In the genomic region with DNA sequence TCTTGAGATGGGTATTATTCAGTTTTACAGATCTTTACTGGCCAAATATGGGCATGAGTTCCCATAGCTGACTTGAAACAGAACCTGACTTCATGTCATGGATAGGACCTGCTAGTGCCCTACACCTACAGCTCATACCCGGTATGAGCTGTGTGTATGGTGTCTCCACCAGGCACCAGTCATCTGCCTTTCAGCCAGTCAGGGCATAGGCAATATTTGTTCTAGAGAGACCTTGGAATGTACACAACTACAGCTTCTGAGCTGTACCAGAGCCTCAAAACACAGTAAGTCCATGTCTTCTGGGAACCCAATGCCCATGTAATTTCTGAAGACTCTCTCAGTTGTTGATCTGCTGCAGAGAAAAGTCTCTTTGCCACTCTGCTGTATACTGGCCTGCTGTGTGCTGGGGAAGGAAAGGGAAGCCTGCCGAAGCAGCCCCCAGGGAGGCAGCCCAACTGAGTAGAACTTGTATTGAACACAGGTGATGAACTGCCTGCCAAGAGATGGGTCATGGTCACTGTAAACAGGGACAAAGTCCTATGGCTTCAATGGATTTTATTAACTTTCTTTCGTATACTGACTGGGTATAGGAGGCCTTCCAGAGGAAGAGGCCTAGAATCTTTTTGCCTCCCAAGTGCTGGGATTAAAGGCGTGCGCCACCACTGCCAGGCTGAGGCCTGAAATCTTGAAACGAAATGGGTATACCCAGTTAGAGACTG, we compare ENCODE assay signal across 28 mouse cellular contexts. TPM values are rescaled to one million over a fixed set of nuclear protein-coding genes. Genes with fewer than 3 reads are reported as not detected.
DNase-seq lines count a peak whose midpoint lies in the region; ATAC-seq and TF ChIP-seq lines count a peak whose summit lies in the region.
"Had no signal": no experiment of that assay in that cellular context is flagged by ENCODE, and none has a peak within 500 bp of the region (broad histone marks: within the 10 kb centered on the region; RNA-seq: fewer than 3 reads in every experiment).

No protein-coding gene starts in this region.

- TF ChIP-seq CTCF in liver, adult 2 months (IDR thresholded peaks at IDR 0.05; ENCODE audit: low read depth, low read length): no peak
- TF ChIP-seq CTCF in liver, embryonic 14.5 days (IDR thresholded peaks at IDR 0.05; ENCODE audit: low read depth): no peak
- no peak for TF ChIP-seq CTCF in liver, postnatal 0 days (IDR thresholded peaks at IDR 0.05; ENCODE audit: low read depth)

- H3K27ac ChIP-seq in liver, adult 2 months (replicated peaks; ENCODE audit: insufficient read depth, low read depth, low read length): peak overlapping the region; percentile 89
- H3K27ac ChIP-seq in liver, embryonic 14.5 days: no peak overlapping the region
- H3K27ac ChIP-seq in liver, postnatal 0 days (ENCODE audit: low read depth): peak overlapping the region; percentile 45
- no peak overlapping the region for H3K27ac ChIP-seq in midbrain, embryonic 11.5 days (ENCODE audit: low read depth, low read length)
- H3K27ac ChIP-seq: embryonic facial prominence, embryonic 12.5 days; embryonic facial prominence, embryonic 15.5 days; forebrain, embryonic 12.5 days; forebrain, embryonic 15.5 days; heart, adult 2 months; heart, embryonic 10.5 days; heart, embryonic 13.5 days; hindbrain, embryonic 14.5 days; hindbrain, postnatal 0 days had no signal

- peak; percentile 90 for DNase-seq in liver, adult 2 months (ENCODE audit: extremely low read depth, low read depth, low spot score)
- no peak for DNase-seq in liver
- DNase-seq in liver, embryonic 14.5 days (ENCODE audit: low read depth in 3 of 3, low spot score in 3 of 3): no peak
- peak; percentile 39 for DNase-seq in liver, postnatal 0 days
- no peak for DNase-seq in midbrain, embryonic 11.5 days (ENCODE audit: low spot score, missing footprints)
- DNase-seq in kidney, adult 8-10 months: no peak
- DNase-seq: adrenal gland, postnatal 10 days; adrenal gland, postnatal 36 days; B cell, adult 2 months; cerebellum, adult 2 months; cerebellum, adult 9-11 months; cerebellum, postnatal 25 days; gastrocnemius, postnatal 10 days; gastrocnemius, postnatal 36 days; heart, adult 2 months; heart, postnatal 14 days; heart, postnatal 4 days had no signal

- H3K36me3 ChIP-seq in liver, adult 2 months (ENCODE audit: control insufficient read depth, insufficient read depth, low read length): peaks cover 48% of the 10 kb centered on the region
- no peaks in the 10 kb centered on the region; the same call in 1 of the 2 replicates for H3K36me3 ChIP-seq in liver, embryonic 14.5 days (replicated peaks; ENCODE audit: control insufficient read depth, insufficient read depth, low read depth)
- peaks cover 68% of the 10 kb centered on the region for H3K36me3 ChIP-seq in liver, postnatal 0 days (replicated peaks; ENCODE audit: insufficient read depth, low read length)
- H3K36me3 ChIP-seq in midbrain, embryonic 11.5 days (ENCODE audit: control insufficient read depth, insufficient read depth, low read length): 0 out of 2 replicates have a peak, but pooled peaks cover 3% of the 10 kb centered on the region

- no peak overlapping the region for H3K9ac ChIP-seq in liver, adult 2 months (ENCODE audit: low read depth, low read length)
- H3K9ac ChIP-seq in liver, embryonic 14.5 days (replicated peaks): no peak overlapping the region
- H3K9ac ChIP-seq in liver, postnatal 0 days (replicated peaks): no peak overlapping the region
- no peak overlapping the region for H3K9ac ChIP-seq in midbrain, embryonic 11.5 days (ENCODE audit: low read length)
- H3K9ac ChIP-seq: embryonic facial prominence, embryonic 12.5 days; embryonic facial prominence, embryonic 15.5 days; forebrain, embryonic 12.5 days; forebrain, embryonic 15.5 days; heart, embryonic 13.5 days; hindbrain, embryonic 14.5 days had no signal

- H3K27me3 ChIP-seq in liver, adult 2 months (ENCODE audit: control insufficient read depth, insufficient read depth, low read length): no peaks in the 10 kb centered on the region
- no peaks in the 10 kb centered on the region for H3K27me3 ChIP-seq in liver, embryonic 14.5 days (ENCODE audit: control insufficient read depth, insufficient read depth, low read length)
- no peaks in the 10 kb centered on the region for H3K27me3 ChIP-seq in liver, postnatal 0 days (ENCODE audit: insufficient read depth, low read length)
- no peaks in the 10 kb centered on the region for H3K27me3 ChIP-seq in midbrain, embryonic 11.5 days (ENCODE audit: control insufficient read depth, insufficient read depth, low read length)
- H3K27me3 ChIP-seq: CH12.LX; embryonic facial prominence, embryonic 12.5 days; embryonic facial prominence, embryonic 15.5 days; forebrain, embryonic 12.5 days; forebrain, embryonic 15.5 days; heart, embryonic 13.5 days; Patski had no signal

- peak; percentile 57 for ATAC-seq in liver, embryonic 14.5 days (ENCODE audit: insufficient read depth)
- peak; percentile 75 for ATAC-seq in liver, postnatal 0 days
- no peak for ATAC-seq in midbrain, embryonic 11.5 days (ENCODE audit: low FRiP score)
- ATAC-seq: forebrain, embryonic 15.5 days; hindbrain, postnatal 0 days; Patski had no signal

- peaks cover 43% of the 10 kb centered on the region for H3K4me1 ChIP-seq in liver, adult 2 months (ENCODE audit: control insufficient read depth, insufficient read depth, low read length)
- H3K4me1 ChIP-seq in liver, embryonic 14.5 days (replicated peaks; ENCODE audit: control insufficient read depth in 2 of 2, insufficient read depth in 2 of 2, low read length in 1 of 2): peaks cover 0 to 6% of the 10 kb centered on the region in 2 experiments; a peak in 2 of 4 replicates
- H3K4me1 ChIP-seq in liver, postnatal 0 days (ENCODE audit: insufficient read depth): peaks cover 24% of the 10 kb centered on the region
- no peaks in the 10 kb centered on the region for H3K4me1 ChIP-seq in midbrain, embryonic 11.5 days (ENCODE audit: control insufficient read depth, insufficient read depth, low read length)
- H3K4me1 ChIP-seq: forebrain, embryonic 12.5 days; forebrain, embryonic 15.5 days; heart, embryonic 10.5 days; heart, embryonic 13.5 days had no signal

- TF ChIP-seq EP300 in liver, embryonic 14.5 days (IDR thresholded peaks at IDR 0.05; ENCODE audit: low read depth): no peak
- TF ChIP-seq EP300 in liver, postnatal 0 days (IDR thresholded peaks at IDR 0.05; ENCODE audit: low read depth): no peak

- H3K4me2 ChIP-seq in liver, embryonic 14.5 days (ENCODE audit: low read depth): no peak overlapping the region
- H3K4me2 ChIP-seq in liver, postnatal 0 days (ENCODE audit: low read depth, low read length): no peak overlapping the region
- H3K4me2 ChIP-seq in midbrain, embryonic 11.5 days: no peak overlapping the region
- H3K4me2 ChIP-seq: embryonic facial prominence, embryonic 12.5 days; embryonic facial prominence, embryonic 15.5 days; forebrain, embryonic 12.5 days; forebrain, embryonic 15.5 days; heart, embryonic 13.5 days; hindbrain, embryonic 14.5 days had no signal

- H3K4me3 ChIP-seq in liver, adult 2 months (ENCODE audit: insufficient read depth, low read depth, low read length): no peak overlapping the region
- no peak overlapping the region for H3K4me3 ChIP-seq in liver, embryonic 14.5 days (ENCODE audit: insufficient read depth in 1 of 2, low read depth in 2 of 2, low read length in 2 of 2)
- no peak overlapping the region for H3K4me3 ChIP-seq in liver, postnatal 0 days (ENCODE audit: low read depth, low read length)
- no peak overlapping the region for H3K4me3 ChIP-seq in midbrain, embryonic 11.5 days (ENCODE audit: low read depth, low read length)
- H3K4me3 ChIP-seq: embryonic facial prominence, embryonic 12.5 days; embryonic facial prominence, embryonic 15.5 days; forebrain, embryonic 12.5 days; forebrain, embryonic 15.5 days; heart, adult 2 months; heart, embryonic 10.5 days; heart, embryonic 13.5 days had no signal

- WGBS in liver, adult 2 months: 24% methylated on average over 6 of the region's 6 CpGs
- 73% methylated on average over 6 of the region's 6 CpGs for WGBS in liver, embryonic 14.5 days (ENCODE audit: insufficient replicate concordance)
- 77% methylated on average over 6 of the region's 6 CpGs for WGBS in liver, postnatal 0 days (ENCODE audit: insufficient replicate concordance)
- 90% methylated on average over 6 of the region's 6 CpGs for WGBS in midbrain, embryonic 11.5 days

- no peaks in the 10 kb centered on the region for H3K9me3 ChIP-seq in liver, embryonic 14.5 days (ENCODE audit: control insufficient read depth, low read length)
- no peaks in the 10 kb centered on the region for H3K9me3 ChIP-seq in liver, postnatal 0 days (ENCODE audit: low read length)
- no peaks in the 10 kb centered on the region for H3K9me3 ChIP-seq in midbrain, embryonic 11.5 days (ENCODE audit: control insufficient read depth, low read length)
- H3K9me3 ChIP-seq: embryonic facial prominence, embryonic 12.5 days; embryonic facial prominence, embryonic 15.5 days; forebrain, embryonic 12.5 days; forebrain, embryonic 15.5 days; G1E; heart, embryonic 10.5 days; heart, embryonic 13.5 days had no signal

- no peaks in the 10 kb centered on the region for H3K79me2 ChIP-seq in liver, adult 2 months (ENCODE audit: control insufficient read depth, insufficient read depth, low read length)

- TF ChIP-seq POLR2A in liver, adult 2 months (IDR thresholded peaks at IDR 0.05; ENCODE audit: extremely low read depth, insufficient read depth, low read length): no peak

RNA-seq across cellular contexts. Expression of a gene that starts 13.3 kb away (rescaled TPM):
- 128 and 138 TPM in 2 replicates for total RNA-seq in liver, adult 2 months (2014; rRNA removed)
- 51.9 and 63.5 TPM in 2 replicates for polyA plus RNA-seq in liver, adult 2 months (2012; rRNA removed)
- 66.8 and 91.2 TPM in 2 replicates for polyA plus RNA-seq in liver, embryonic 14.5 days (2012; rRNA removed)
- 133 and 147 TPM in 2 replicates for polyA plus RNA-seq in liver, embryonic 14.5 days (2014; fragmentation: Nextera tagmentation; extraction: Ambion mirVana)
- polyA plus RNA-seq in liver, postnatal 0 days (2015; fragmentation: Nextera tagmentation; extraction: Ambion mirVana): 68.7 and 81.3 TPM in 2 replicates
- polyA plus RNA-seq in midbrain, embryonic 11.5 days (2014; fragmentation: Nextera tagmentation; extraction: Ambion mirVana): 393 and 396 TPM in 2 replicates

RNA-seq across cellular contexts. Expression of a gene that starts 13.6 kb away (rescaled TPM):
- total RNA-seq in liver, adult 2 months (2014; rRNA removed): 72.6 and 87.6 TPM in 2 replicates
- 294 and 417 TPM in 2 replicates for polyA plus RNA-seq in liver, adult 2 months (2012; rRNA removed)
- polyA plus RNA-seq in liver, embryonic 14.5 days (2012; rRNA removed): 11.7 and 13.9 TPM in 2 replicates
- 15.1 and 15.6 TPM in 2 replicates for polyA plus RNA-seq in liver, embryonic 14.5 days (2014; fragmentation: Nextera tagmentation; extraction: Ambion mirVana)
- polyA plus RNA-seq in liver, postnatal 0 days (2015; fragmentation: Nextera tagmentation; extraction: Ambion mirVana): 82.1 and 133 TPM in 2 replicates
- polyA plus RNA-seq in midbrain, embryonic 11.5 days (2014; fragmentation: Nextera tagmentation; extraction: Ambion mirVana): 22.9 and 23.9 TPM in 2 replicates

RNA-seq across cellular contexts. Expression of a gene that starts 14.7 kb away (rescaled TPM):
- 1.5 and 1.7 TPM in 2 replicates for total RNA-seq in liver, adult 2 months (2014; rRNA removed)
- 2.8 and 3.3 TPM in 2 replicates for polyA plus RNA-seq in liver, adult 2 months (2012; rRNA removed)
- polyA plus RNA-seq in liver, embryonic 14.5 days (2012; rRNA removed): 7.5 and 8.3 TPM in 2 replicates
- 11.5 and 12.6 TPM in 2 replicates for polyA plus RNA-seq in liver, embryonic 14.5 days (2014; fragmentation: Nextera tagmentation; extraction: Ambion mirVana)
- polyA plus RNA-seq in liver, postnatal 0 days (2015; fragmentation: Nextera tagmentation; extraction: Ambion mirVana): 8.2 and 8.4 TPM in 2 replicates
- 60.6 and 67.3 TPM in 2 replicates for polyA plus RNA-seq in midbrain, embryonic 11.5 days (2014; fragmentation: Nextera tagmentation; extraction: Ambion mirVana)

RNA-seq across cellular contexts. Expression of a gene that starts 14.8 kb away (rescaled TPM):
- 8.9 and 13.8 TPM in 2 replicates for total RNA-seq in liver, adult 2 months (2014; rRNA removed)
- 29.7 and 32.5 TPM in 2 replicates for polyA plus RNA-seq in liver, adult 2 months (2012; rRNA removed)
- 9.5 and 11.8 TPM in 2 replicates for polyA plus RNA-seq in liver, embryonic 14.5 days (2012; rRNA removed)
- polyA plus RNA-seq in liver, embryonic 14.5 days (2014; fragmentation: Nextera tagmentation; extraction: Ambion mirVana): 11.0 and 12.9 TPM in 2 replicates
- polyA plus RNA-seq in liver, postnatal 0 days (2015; fragmentation: Nextera tagmentation; extraction: Ambion mirVana): 18.5 and 19.0 TPM in 2 replicates
- 16.1 and 16.8 TPM in 2 replicates for polyA plus RNA-seq in midbrain, embryonic 11.5 days (2014; fragmentation: Nextera tagmentation; extraction: Ambion mirVana)

RNA-seq across cellular contexts. Expression of a gene that starts 35.8 kb away (rescaled TPM):
- 3.7 and 5.3 TPM in 2 replicates for total RNA-seq in liver, adult 2 months (2014; rRNA removed)
- polyA plus RNA-seq in liver, adult 2 months (2012; rRNA removed): 10.4 and 11.3 TPM in 2 replicates
- 9.7 and 15.6 TPM in 2 replicates for polyA plus RNA-seq in liver, embryonic 14.5 days (2012; rRNA removed)
- 13.2 and 16.9 TPM in 2 replicates for polyA plus RNA-seq in liver, embryonic 14.5 days (2014; fragmentation: Nextera tagmentation; extraction: Ambion mirVana)
- polyA plus RNA-seq in liver, postnatal 0 days (2015; fragmentation: Nextera tagmentation; extraction: Ambion mirVana): 11.7 and 13.0 TPM in 2 replicates
- polyA plus RNA-seq in midbrain, embryonic 11.5 days (2014; fragmentation: Nextera tagmentation; extraction: Ambion mirVana): 58.3 and 63.9 TPM in 2 replicates

Comparison
In these comparisons a context has a peak if more than half of its experiments do, and no peak if none do; other contexts are left out.
1. DNase-seq: peak in liver, adult 2 months (single experiment) and liver, postnatal 0 days (single experiment); none in liver (single experiment), liver, embryonic 14.5 days (0 of 3), midbrain, embryonic 11.5 days (single experiment) and kidney, adult 8-10 months (0 of 2).
2. H3K27ac ChIP-seq: peak in liver, adult 2 months (single experiment) and liver, postnatal 0 days (single experiment); none in liver, embryonic 14.5 days (single experiment) and midbrain, embryonic 11.5 days (single experiment).